Mouse (Mus musculus) adrenal gland, adult (tissue): ENCODE data around the gene Gdf1.

Experiments used
- DNase-seq, 2 experiments: peaks; one replicate each; pipeline ENCODE4 v3.0.0; 2022 to 2023; ENCODE audit warnings: low spot score in 1 of 2; ENCODE audit not compliant: inconsistent age in 2 of 2

The Gdf1 gene

DNA sequence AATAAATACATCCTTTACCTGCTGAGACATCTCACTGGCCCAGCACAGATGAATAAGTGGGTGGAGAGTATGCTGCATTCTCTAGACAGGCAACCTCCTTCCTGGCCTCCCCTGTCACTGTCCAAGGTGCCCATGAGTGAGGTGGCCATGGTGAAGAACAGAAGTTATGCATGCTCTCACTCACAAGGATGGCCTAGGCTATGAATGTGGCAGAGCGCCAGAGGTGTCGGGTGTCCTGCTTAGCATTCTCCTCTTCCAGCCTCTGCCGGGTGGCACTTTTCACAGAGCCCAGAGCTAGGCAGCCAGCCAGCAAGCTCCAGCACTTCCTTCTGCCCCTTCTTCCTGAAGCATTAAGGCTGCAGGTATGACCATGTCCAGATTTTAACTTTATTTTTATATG is 29.8 kb downstream of the Gdf1 start:
- DNase-seq: no peak

DNA sequence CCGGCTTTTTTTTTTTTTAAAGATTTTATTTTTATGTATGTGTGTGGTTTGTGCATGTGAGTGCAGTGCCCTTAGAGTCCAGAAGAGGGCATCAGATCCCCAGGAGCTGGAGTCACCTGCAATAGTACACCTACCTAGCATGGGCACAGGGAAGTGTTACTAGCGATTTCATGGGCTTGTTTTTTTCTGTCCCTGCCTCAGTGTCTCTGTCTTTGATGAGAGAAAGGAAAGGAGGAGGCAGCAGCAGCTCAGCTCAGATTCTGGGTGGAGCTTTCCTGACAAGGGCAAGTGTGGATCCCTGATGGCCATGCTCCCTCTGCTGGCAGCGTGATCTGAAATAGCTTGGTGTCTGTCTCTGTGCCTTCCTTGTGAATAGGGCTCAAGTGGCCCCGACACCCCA is 31.2 kb downstream of the Gdf1 start:
- DNase-seq: no peak

GRCm38 (mm10) chr8:70361484-70362032 is 31.9 kb downstream of the Gdf1 start:
- no peak for DNase-seq

GRCm38 (mm10) chr8:70364066-70364465 is 34.4 kb downstream of the Gdf1 start:
- DNase-seq: peak in 1 of 2 experiments; percentile 61

DNA sequence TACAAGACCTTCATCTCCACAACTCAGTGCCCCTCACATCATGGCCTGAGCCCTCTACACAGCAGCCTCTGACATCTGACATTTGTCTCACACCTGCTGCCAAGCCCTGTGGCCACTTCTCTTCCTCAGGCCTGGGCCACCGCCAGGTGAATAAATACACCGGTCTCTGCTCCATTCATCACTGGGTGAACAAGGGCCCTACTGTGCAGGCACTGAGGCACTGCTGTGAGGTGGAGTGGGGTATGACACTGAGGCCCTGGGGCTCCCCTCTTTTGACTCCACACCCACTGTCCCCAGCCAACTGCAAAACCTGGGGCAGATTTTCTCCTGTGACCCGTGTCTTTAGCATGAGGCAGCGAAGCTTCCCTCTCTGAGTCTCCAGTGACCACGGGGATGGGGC is 37.0 kb downstream of the Gdf1 start:
- DNase-seq: no peak

DNA sequence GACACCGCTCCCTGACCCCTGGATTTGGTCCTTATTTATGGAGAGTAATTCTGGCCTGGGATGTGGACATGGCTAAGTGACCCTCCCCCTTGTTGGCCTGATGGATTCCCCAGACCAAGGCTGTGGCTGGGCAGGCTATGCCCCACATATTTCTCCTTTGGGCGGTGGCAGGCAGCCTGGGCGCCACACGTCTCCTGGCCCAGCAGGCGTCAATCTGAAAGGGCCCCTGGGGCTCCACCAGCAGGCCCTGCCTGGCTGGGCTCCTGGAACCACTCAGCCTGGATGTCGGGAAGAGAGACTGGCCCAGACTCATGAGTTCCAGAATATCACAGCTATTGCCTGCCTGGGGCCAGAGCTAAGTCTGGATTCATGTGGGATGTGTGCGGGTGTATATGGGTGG is 40.9 kb downstream of the Gdf1 start:
- no peak for DNase-seq

GRCm38 (mm10) chr8:70371951-70372350 is 42.3 kb downstream of the Gdf1 start:
- no peak for DNase-seq

DNA sequence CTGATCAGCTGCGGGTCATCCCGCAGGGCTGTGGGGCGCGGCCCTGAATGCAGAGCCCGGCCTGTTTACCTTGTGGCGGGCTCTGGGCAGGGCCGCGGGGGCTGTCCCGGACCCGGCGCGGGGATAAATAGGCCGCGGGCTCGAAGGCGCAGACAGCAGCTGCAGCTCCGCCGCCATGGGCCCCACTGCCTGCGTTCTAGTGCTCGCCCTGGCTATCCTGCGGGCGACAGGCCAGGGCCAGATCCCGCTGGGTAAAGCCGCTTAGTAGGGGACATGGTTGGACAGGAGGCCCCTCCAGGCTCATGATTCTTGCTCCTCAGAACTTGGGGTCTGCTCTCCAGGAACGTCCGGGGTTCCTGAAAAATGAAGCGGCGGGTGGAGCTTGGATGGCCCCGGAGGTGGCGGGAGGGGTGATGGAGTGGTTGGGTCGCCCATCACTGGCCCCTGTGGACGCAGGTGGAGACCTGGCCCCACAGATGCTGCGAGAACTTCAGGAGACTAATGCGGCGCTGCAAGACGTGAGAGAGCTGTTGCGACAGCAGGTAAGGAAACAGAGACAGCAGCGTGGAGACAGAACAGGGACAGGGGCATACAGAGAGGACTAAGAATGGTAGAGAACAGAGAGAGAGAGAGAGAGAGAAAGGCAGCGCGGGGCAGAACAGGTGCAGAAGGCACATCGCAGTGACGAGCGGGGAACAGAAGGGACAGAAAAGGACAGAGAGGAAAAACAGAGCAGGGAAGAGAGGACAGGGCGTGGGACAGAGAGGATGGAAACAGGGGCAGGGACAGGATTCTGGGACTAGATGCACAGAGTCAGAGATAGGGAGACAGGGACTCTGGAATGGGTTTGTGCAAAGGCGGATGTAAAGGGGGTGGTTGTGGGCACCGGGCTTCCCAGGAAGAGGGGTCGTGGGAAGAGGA is 44.0 kb downstream of the Gdf1 start, which contains the start of gene Comp:
TSS of gene Comp (plus strand) at position 162 of the 921 bp plus-strand sequence.
- no peak for DNase-seq

DNA sequence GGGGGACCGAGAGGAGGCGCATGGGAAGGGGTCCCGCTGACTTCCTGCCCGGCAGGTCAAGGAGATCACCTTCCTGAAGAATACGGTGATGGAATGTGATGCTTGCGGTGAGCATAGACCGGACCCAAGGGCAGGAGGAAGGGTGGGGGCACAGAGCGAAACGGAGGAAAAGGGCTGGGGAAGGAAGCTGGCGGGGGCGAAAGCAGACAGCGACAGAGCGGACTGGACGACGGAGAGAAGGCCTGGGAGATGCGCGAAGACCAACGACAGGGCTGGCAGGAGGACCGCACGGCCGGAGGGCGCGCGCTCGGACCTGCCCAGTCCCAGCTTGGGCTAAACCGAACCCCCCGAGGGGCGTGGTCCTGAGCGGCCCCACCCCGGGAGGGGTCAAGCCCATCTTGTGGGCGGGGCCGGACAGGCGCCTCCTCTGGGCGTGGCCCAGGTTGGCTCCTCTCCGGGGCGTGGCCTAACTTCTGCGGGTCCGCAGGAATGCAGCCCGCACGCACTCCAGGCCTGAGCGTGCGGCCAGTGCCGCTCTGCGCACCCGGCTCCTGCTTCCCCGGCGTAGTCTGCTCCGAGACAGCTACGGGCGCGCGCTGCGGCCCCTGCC is 44.8 kb downstream of the Gdf1 start:
- DNase-seq: peak; percentile 83 to 93

DNA sequence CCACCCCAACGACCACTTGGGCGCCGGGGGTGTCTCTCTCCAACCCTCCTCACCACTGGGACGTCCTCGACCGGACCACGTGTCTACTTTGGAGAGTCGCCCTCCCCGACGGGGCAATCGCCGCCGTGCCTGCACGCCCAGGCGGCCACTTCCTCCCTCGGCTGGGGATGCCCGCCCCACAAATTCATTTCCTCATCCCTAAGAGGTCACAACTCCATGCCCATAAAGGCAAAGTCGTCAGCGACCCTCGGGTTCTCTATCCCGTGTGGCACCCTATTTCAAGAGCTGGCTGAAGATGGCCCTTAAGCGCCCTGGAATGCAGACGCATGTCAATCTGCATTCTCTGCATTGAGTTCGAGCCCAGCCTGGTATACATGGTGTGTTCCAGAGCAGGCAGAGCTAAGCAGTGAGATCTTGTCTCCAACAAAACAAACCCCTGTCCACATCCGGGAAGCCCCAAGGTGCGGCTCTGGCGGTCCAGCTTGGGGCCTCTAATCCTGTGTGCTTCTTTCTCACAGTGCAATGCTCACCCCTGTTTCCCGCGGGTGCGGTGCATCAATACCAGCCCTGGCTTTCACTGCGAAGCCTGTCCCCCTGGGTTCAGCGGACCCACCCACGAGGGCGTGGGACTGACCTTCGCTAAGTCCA is 45.7 kb downstream of the Gdf1 start:
- DNase-seq: peak in 1 of 2 experiments; percentile 45

GRCm38 (mm10) chr8:70376275-70376741 is 46.7 kb downstream of the Gdf1 start:
- DNase-seq: no peak

GRCm38 (mm10) chr8:70377049-70377448 is 47.4 kb downstream of the Gdf1 start:
- DNase-seq: no peak

GRCm38 (mm10) chr8:70380069-70380468 is 50.5 kb downstream of the Gdf1 start:
- no peak for DNase-seq
